Mouse (Mus musculus): ENCODE data around the gene Mki67.

Gene Mki67

GRCm38 (mm10) chr7:135668852-135669739 lies 47.1 kb downstream of the Mki67 start:
- WGBS, result 36% methylated on average over 16 of the region's 16 CpGs

GRCm38 (mm10) chr7:135666314-135666713 lies 49.8 kb downstream of the Mki67 start:
- WGBS, result 86% methylated on average over 2 of the region's 2 CpGs

- WGBS, result 86% methylated on average over 7 of the region's 7 CpGs
These were observed 52.0 kb downstream of the Mki67 start for GRCm38 (mm10) chr7:135664211-135664610.

GRCm38 (mm10) chr7:135659314-135659935 lies 56.7 kb downstream of the Mki67 start:
- WGBS, result 96% methylated on average over 5 of the region's 5 CpGs

- 91% methylated on average over 7 of the region's 7 CpGs for WGBS
These were observed 58.0 kb downstream of the Mki67 start for GRCm38 (mm10) chr7:135658150-135658549.

GRCm38 (mm10) chr7:135655113-135655512 lies 61.0 kb downstream of the Mki67 start:
- 52% methylated on average over 4 of the region's 4 CpGs for WGBS

GRCm38 (mm10) chr7:135654288-135654687 lies 61.9 kb downstream of the Mki67 start:
- 66% methylated on average over 6 of the region's 6 CpGs for WGBS

GRCm38 (mm10) chr7:135653601-135654000 lies 62.6 kb downstream of the Mki67 start:
- WGBS, result 88% methylated on average over 7 of the region's 7 CpGs

- WGBS, result 79% methylated on average over 11 of the region's 11 CpGs
These were observed 63.4 kb downstream of the Mki67 start for GRCm38 (mm10) chr7:135652781-135653180.

GRCm38 (mm10) chr7:135651831-135652511 lies 64.2 kb downstream of the Mki67 start:
- 66% methylated on average over 18 of the region's 18 CpGs for WGBS

GRCm38 (mm10) chr7:135650061-135650460 lies 66.1 kb downstream of the Mki67 start:
- WGBS, result 82% methylated on average over 5 of the region's 5 CpGs

GRCm38 (mm10) chr7:135649306-135649705 lies 66.9 kb downstream of the Mki67 start:
- WGBS, result 87% methylated on average over 1 of the region's 1 CpGs

- 78% methylated on average over 8 of the region's 8 CpGs for WGBS
These were observed 67.3 kb downstream of the Mki67 start for GRCm38 (mm10) chr7:135648821-135649220.

- WGBS, result 78% methylated on average over 6 of the region's 6 CpGs
These were observed 69.2 kb downstream of the Mki67 start for GRCm38 (mm10) chr7:135646976-135647375.

- 87% methylated on average over 1 of the region's 1 CpGs for WGBS
These were observed 71.7 kb downstream of the Mki67 start for GRCm38 (mm10) chr7:135644452-135644851.

GRCm38 (mm10) chr7:135641698-135642507 lies 74.3 kb downstream of the Mki67 start:
- 27% methylated on average over 14 of the region's 14 CpGs for WGBS
